Mouse (Mus musculus): ENCODE data around the gene Tead1. TPM values are rescaled to one million over a fixed set of nuclear protein-coding genes. Genes with fewer than 3 reads are reported as not detected.

The Tead1 gene
- polyA plus RNA-seq, 1 experiment from 2014 or later = 12.3 TPM

- no peaks in the 10 kb centered on the region for H3K36me3 ChIP-seq (ENCODE audit: control insufficient read depth, insufficient read depth, low read length)
- ATAC-seq (ENCODE audit: low FRiP score) = no peak
- no peaks in the 10 kb centered on the region for H3K27me3 ChIP-seq (ENCODE audit: control insufficient read depth, insufficient read depth, low read length)
- no peak overlapping the region for H3K9ac ChIP-seq (ENCODE audit: low read length)
- H3K9me3 ChIP-seq (ENCODE audit: control insufficient read depth, low read length) = no peaks in the 10 kb centered on the region
- WGBS = 74% methylated on average over 7 of the region's 7 CpGs
- no peak for DNase-seq (ENCODE audit: low spot score, missing footprints)
- H3K27ac ChIP-seq (ENCODE audit: low read depth, low read length) = no peak overlapping the region
- H3K4me2 ChIP-seq = no peak overlapping the region
- H3K4me3 ChIP-seq (ENCODE audit: low read depth, low read length) = no peak overlapping the region
- peaks cover 27% of the 10 kb centered on the region for H3K4me1 ChIP-seq (ENCODE audit: control insufficient read depth, insufficient read depth, low read length)
These were observed 108.2 kb downstream of the Tead1 start for GRCm38 (mm10) chr7:112787281-112787680.

- Histone ChIP-seq H3K9ac (ENCODE audit: low read length) (no peak overlapping the region), H3K9me3 (ENCODE audit: control insufficient read depth, low read length) (no peaks in the 10 kb centered on the region), H3K36me3 (ENCODE audit: control insufficient read depth, insufficient read depth, low read length) (no peaks in the 10 kb centered on the region), H3K27ac (ENCODE audit: low read depth, low read length) (no peak overlapping the region), H3K4me3 (ENCODE audit: low read depth, low read length) (no peak overlapping the region), H3K4me2 (no peak overlapping the region), H3K27me3 (ENCODE audit: control insufficient read depth, insufficient read depth, low read length) (no peaks in the 10 kb centered on the region), H3K4me1 (ENCODE audit: control insufficient read depth, insufficient read depth, low read length) (peaks cover 27% of the 10 kb centered on the region)
- ATAC-seq (ENCODE audit: low FRiP score) (no peak; the same call in 1 of the 2 replicates), DNase-seq (ENCODE audit: low spot score, missing footprints) (no peak)
- WGBS = 39% methylated on average over 7 of the region's 7 CpGs
These were observed 109.2 kb downstream of the Tead1 start for GRCm38 (mm10) chr7:112788321-112788751.

GRCm38 (mm10) chr7:112789693-112790092 lies 110.6 kb downstream of the Tead1 start:
- ATAC-seq (ENCODE audit: low FRiP score) (no peak), DNase-seq (ENCODE audit: low spot score, missing footprints) (no peak)
- no peaks in the 10 kb centered on the region for H3K9me3 ChIP-seq (ENCODE audit: control insufficient read depth, low read length)
- WGBS = 89% methylated on average over 4 of the region's 4 CpGs
- H3K27me3 ChIP-seq (ENCODE audit: control insufficient read depth, insufficient read depth, low read length) = no peaks in the 10 kb centered on the region
- H3K27ac ChIP-seq (ENCODE audit: low read depth, low read length) = no peak overlapping the region
- H3K9ac ChIP-seq (ENCODE audit: low read length) = no peak overlapping the region
- H3K4me3 ChIP-seq (ENCODE audit: low read depth, low read length) = no peak overlapping the region
- H3K4me2 ChIP-seq = no peak overlapping the region
- no peaks in the 10 kb centered on the region for H3K36me3 ChIP-seq (ENCODE audit: control insufficient read depth, insufficient read depth, low read length)
- peaks cover 40% of the 10 kb centered on the region for H3K4me1 ChIP-seq (ENCODE audit: control insufficient read depth, insufficient read depth, low read length)

- no peak overlapping the region for H3K9ac ChIP-seq (ENCODE audit: low read length)
- no peak overlapping the region for H3K4me3 ChIP-seq (ENCODE audit: low read depth, low read length)
- DNase-seq (ENCODE audit: low spot score, missing footprints) (no peak), ATAC-seq (ENCODE audit: low FRiP score) (no peak)
- H3K9me3 ChIP-seq (ENCODE audit: control insufficient read depth, low read length) = no peaks in the 10 kb centered on the region
- no peaks in the 10 kb centered on the region for H3K36me3 ChIP-seq (ENCODE audit: control insufficient read depth, insufficient read depth, low read length)
- no peaks in the 10 kb centered on the region for H3K27me3 ChIP-seq (ENCODE audit: control insufficient read depth, insufficient read depth, low read length)
- no peak overlapping the region for H3K4me2 ChIP-seq
- H3K27ac ChIP-seq (ENCODE audit: low read depth, low read length) = no peak overlapping the region
- H3K4me1 ChIP-seq (ENCODE audit: control insufficient read depth, insufficient read depth, low read length) = peaks cover 43% of the 10 kb centered on the region
- 77% methylated on average over 2 of the region's 2 CpGs for WGBS
These were observed 111.2 kb downstream of the Tead1 start for GRCm38 (mm10) chr7:112790334-112790733.

GRCm38 (mm10) chr7:112792679-112793078 lies 113.6 kb downstream of the Tead1 start:
- Histone ChIP-seq H3K36me3 (ENCODE audit: control insufficient read depth, insufficient read depth, low read length) (no peaks in the 10 kb centered on the region), H3K27me3 (ENCODE audit: control insufficient read depth, insufficient read depth, low read length) (no peaks in the 10 kb centered on the region), H3K4me2 (no peak overlapping the region), H3K27ac (ENCODE audit: low read depth, low read length) (no peak overlapping the region), H3K4me3 (ENCODE audit: low read depth, low read length) (no peak overlapping the region), H3K4me1 (ENCODE audit: control insufficient read depth, insufficient read depth, low read length) (peaks cover 26% of the 10 kb centered on the region), H3K9me3 (ENCODE audit: control insufficient read depth, low read length) (no peaks in the 10 kb centered on the region), H3K9ac (ENCODE audit: low read length) (no peak overlapping the region)
- ATAC-seq (ENCODE audit: low FRiP score) (no peak), DNase-seq (ENCODE audit: low spot score, missing footprints) (no peak)
- 92% methylated on average over 6 of the region's 6 CpGs for WGBS

DNA sequence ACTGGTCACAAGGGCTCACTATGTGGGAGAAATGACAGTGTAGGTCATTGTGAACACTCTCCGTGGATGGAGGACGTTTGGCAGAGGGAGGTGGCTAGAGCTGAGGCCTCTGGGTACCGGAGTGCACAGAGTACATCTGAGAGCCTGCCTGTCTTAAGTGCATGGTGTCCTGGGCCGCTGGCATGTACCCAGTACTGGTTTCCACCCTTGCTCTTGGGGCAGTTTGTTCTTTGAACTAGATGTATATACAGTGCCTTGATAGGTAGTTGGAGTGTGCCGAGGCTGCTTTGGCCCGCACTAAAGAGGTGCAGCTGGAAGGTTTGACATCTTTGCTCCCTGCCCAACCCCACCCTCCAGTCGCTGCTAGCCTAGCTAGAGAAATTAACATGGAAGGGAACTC lies 114.8 kb downstream of the Tead1 start:
- WGBS = 47% methylated on average over 7 of the region's 7 CpGs
- no peak overlapping the region for H3K9ac ChIP-seq (ENCODE audit: low read length)
- H3K27ac ChIP-seq (ENCODE audit: low read depth, low read length) = peak overlapping the region; percentile 1; the same call in 1 of the 2 replicates
- DNase-seq (ENCODE audit: low spot score, missing footprints) = no peak
- ATAC-seq (ENCODE audit: low FRiP score) = peak; percentile 38; the same call in 1 of the 2 replicates
- H3K4me3 ChIP-seq (ENCODE audit: low read depth, low read length) = no peak overlapping the region
- no peak overlapping the region for H3K4me2 ChIP-seq
- no peaks in the 10 kb centered on the region for H3K27me3 ChIP-seq (ENCODE audit: control insufficient read depth, insufficient read depth, low read length)
- H3K4me1 ChIP-seq (ENCODE audit: control insufficient read depth, insufficient read depth, low read length) = peaks cover 16% of the 10 kb centered on the region
- H3K36me3 ChIP-seq (ENCODE audit: control insufficient read depth, insufficient read depth, low read length) = no peaks in the 10 kb centered on the region
- H3K9me3 ChIP-seq (ENCODE audit: control insufficient read depth, low read length) = no peaks in the 10 kb centered on the region

- Histone ChIP-seq H3K36me3 (ENCODE audit: control insufficient read depth, insufficient read depth, low read length) (no peaks in the 10 kb centered on the region), H3K27me3 (ENCODE audit: control insufficient read depth, insufficient read depth, low read length) (no peaks in the 10 kb centered on the region), H3K9ac (ENCODE audit: low read length) (no peak overlapping the region), H3K4me2 (no peak overlapping the region; the same call in 1 of the 2 replicates), H3K9me3 (ENCODE audit: control insufficient read depth, low read length) (no peaks in the 10 kb centered on the region), H3K4me1 (ENCODE audit: control insufficient read depth, insufficient read depth, low read length) (peaks cover 16% of the 10 kb centered on the region), H3K4me3 (ENCODE audit: low read depth, low read length) (no peak overlapping the region), H3K27ac (ENCODE audit: low read depth, low read length) (peak overlapping the region; percentile 1; the same call in 1 of the 2 replicates)
- 2% methylated on average over 2 of the region's 2 CpGs for WGBS
- ATAC-seq (ENCODE audit: low FRiP score) (peak; percentile 50; the same call in 1 of the 2 replicates), DNase-seq (ENCODE audit: low spot score, missing footprints) (no peak)
These were observed 115.4 kb downstream of the Tead1 start for GRCm38 (mm10) chr7:112794481-112794880.

GRCm38 (mm10) chr7:112797526-112798321 lies 118.6 kb downstream of the Tead1 start:
- Histone ChIP-seq H3K9me3 (ENCODE audit: control insufficient read depth, low read length) (no peaks in the 10 kb centered on the region), H3K9ac (ENCODE audit: low read length) (no peak overlapping the region), H3K36me3 (ENCODE audit: control insufficient read depth, insufficient read depth, low read length) (no peaks in the 10 kb centered on the region), H3K27ac (ENCODE audit: low read depth, low read length) (no peak overlapping the region), H3K4me2 (no peak overlapping the region), H3K4me1 (ENCODE audit: control insufficient read depth, insufficient read depth, low read length) (peaks cover 16% of the 10 kb centered on the region), H3K27me3 (ENCODE audit: control insufficient read depth, insufficient read depth, low read length) (no peaks in the 10 kb centered on the region), H3K4me3 (ENCODE audit: low read depth, low read length) (no peak overlapping the region)
- ATAC-seq (ENCODE audit: low FRiP score) (no peak), DNase-seq (ENCODE audit: low spot score, missing footprints) (no peak)
- 86% methylated on average over 8 of the region's 8 CpGs for WGBS

DNA sequence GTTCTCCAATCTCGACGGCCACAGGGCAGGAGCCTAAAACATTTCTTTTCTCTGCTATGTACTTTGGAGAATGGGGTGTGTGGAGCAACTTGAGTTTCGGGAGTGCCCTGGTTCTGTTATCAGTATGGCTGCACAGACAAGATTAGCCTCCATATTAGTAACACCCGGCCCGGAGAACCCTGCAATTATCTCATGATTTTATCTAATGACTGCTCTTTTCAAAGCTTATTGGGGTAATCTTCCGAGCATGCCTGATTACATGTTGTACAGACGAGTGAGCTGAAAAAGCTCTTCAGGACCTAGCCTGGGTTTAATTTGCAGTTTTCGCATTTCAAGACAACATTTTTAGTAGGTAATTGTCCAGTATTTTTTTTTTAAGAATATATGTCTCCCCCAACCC lies 122.6 kb downstream of the Tead1 start:
- WGBS = 70% methylated on average over 8 of the region's 8 CpGs
- Histone ChIP-seq H3K9ac (ENCODE audit: low read length) (no peak overlapping the region), H3K9me3 (ENCODE audit: control insufficient read depth, low read length) (no peaks in the 10 kb centered on the region), H3K4me3 (ENCODE audit: low read depth, low read length) (no peak overlapping the region), H3K27me3 (ENCODE audit: control insufficient read depth, insufficient read depth, low read length) (no peaks in the 10 kb centered on the region), H3K4me1 (ENCODE audit: control insufficient read depth, insufficient read depth, low read length) (peaks cover 4% of the 10 kb centered on the region), H3K27ac (ENCODE audit: low read depth, low read length) (no peak overlapping the region), H3K4me2 (no peak overlapping the region), H3K36me3 (ENCODE audit: control insufficient read depth, insufficient read depth, low read length) (no peaks in the 10 kb centered on the region)
- ATAC-seq (ENCODE audit: low FRiP score) = no peak
- no peak for DNase-seq (ENCODE audit: low spot score, missing footprints)

All from midbrain, embryonic 11.5 days (tissue).